Mouse (Mus musculus): ENCODE measurements around the gene Bmp7.

Bmp7 gene

GRCm38 (mm10) chr2:172949051-172949450 lies 8.9 kb upstream of the Bmp7 start:
- no peak for DNase-seq (ENCODE audit: extremely low read depth, low read depth)

GRCm38 (mm10) chr2:172940799-172941163 lies 660 bp upstream of the Bmp7 start:
- no peak for DNase-seq (ENCODE audit: extremely low read depth, low read depth)

- no peak for DNase-seq (ENCODE audit: extremely low read depth, low read depth)
Measured at GRCm38 (mm10) chr2:172939639-172940002, 500 bp downstream of the Bmp7 start.

GRCm38 (mm10) chr2:172938761-172939638 lies 1.1 kb downstream of the Bmp7 start:
- no peak for DNase-seq (ENCODE audit: extremely low read depth, low read depth)

GRCm38 (mm10) chr2:172937326-172938190 lies 2.6 kb downstream of the Bmp7 start:
- DNase-seq (ENCODE audit: extremely low read depth, low read depth): no peak

- DNase-seq (ENCODE audit: extremely low read depth, low read depth): no peak
Measured at GRCm38 (mm10) chr2:172936844-172937243, 3.3 kb downstream of the Bmp7 start.

GRCm38 (mm10) chr2:172935776-172936562 lies 4.2 kb downstream of the Bmp7 start:
- DNase-seq (ENCODE audit: extremely low read depth, low read depth): no peak

GRCm38 (mm10) chr2:172934891-172935740 lies 5.0 kb downstream of the Bmp7 start:
- DNase-seq (ENCODE audit: extremely low read depth, low read depth): no peak

- DNase-seq (ENCODE audit: extremely low read depth, low read depth): no peak
Measured at GRCm38 (mm10) chr2:172934420-172934788, 5.7 kb downstream of the Bmp7 start.

GRCm38 (mm10) chr2:172933631-172934419 lies 6.3 kb downstream of the Bmp7 start:
- DNase-seq (ENCODE audit: extremely low read depth, low read depth): no peak

- no peak for DNase-seq (ENCODE audit: extremely low read depth, low read depth)
Measured at GRCm38 (mm10) chr2:172931137-172931898, 8.8 kb downstream of the Bmp7 start.

GRCm38 (mm10) chr2:172929905-172930436 lies 10.2 kb downstream of the Bmp7 start:
- no peak for DNase-seq (ENCODE audit: extremely low read depth, low read depth)

- no peak for DNase-seq (ENCODE audit: extremely low read depth, low read depth)
Measured at GRCm38 (mm10) chr2:172927643-172928042, 12.5 kb downstream of the Bmp7 start.

GRCm38 (mm10) chr2:172926311-172926710 lies 13.8 kb downstream of the Bmp7 start:
- DNase-seq (ENCODE audit: extremely low read depth, low read depth): no peak

GRCm38 (mm10) chr2:172924961-172925360 lies 15.2 kb downstream of the Bmp7 start:
- DNase-seq (ENCODE audit: extremely low read depth, low read depth): no peak

- DNase-seq (ENCODE audit: extremely low read depth, low read depth): no peak
Measured at GRCm38 (mm10) chr2:172923198-172923597, 16.9 kb downstream of the Bmp7 start.

- no peak for DNase-seq (ENCODE audit: extremely low read depth, low read depth)
Measured at GRCm38 (mm10) chr2:172922597-172922996, 17.5 kb downstream of the Bmp7 start.

- DNase-seq (ENCODE audit: extremely low read depth, low read depth): no peak
Measured at GRCm38 (mm10) chr2:172914018-172914417, 26.1 kb downstream of the Bmp7 start.

- DNase-seq (ENCODE audit: extremely low read depth, low read depth): no peak
Measured at GRCm38 (mm10) chr2:172911715-172912114, 28.4 kb downstream of the Bmp7 start.

Measured in MEL-GATA-1-ER (cell line).